Mouse (Mus musculus): Measurements from ENCODE around the gene Dis3l2. TPM values are rescaled to one million over a fixed set of nuclear protein-coding genes. Genes with fewer than 3 reads are reported as not detected.

The Dis3l2 gene
- total and polyA plus RNA-seq, 3 experiments = 12.4 to 17.4 (median 16.5) TPM

DNA sequence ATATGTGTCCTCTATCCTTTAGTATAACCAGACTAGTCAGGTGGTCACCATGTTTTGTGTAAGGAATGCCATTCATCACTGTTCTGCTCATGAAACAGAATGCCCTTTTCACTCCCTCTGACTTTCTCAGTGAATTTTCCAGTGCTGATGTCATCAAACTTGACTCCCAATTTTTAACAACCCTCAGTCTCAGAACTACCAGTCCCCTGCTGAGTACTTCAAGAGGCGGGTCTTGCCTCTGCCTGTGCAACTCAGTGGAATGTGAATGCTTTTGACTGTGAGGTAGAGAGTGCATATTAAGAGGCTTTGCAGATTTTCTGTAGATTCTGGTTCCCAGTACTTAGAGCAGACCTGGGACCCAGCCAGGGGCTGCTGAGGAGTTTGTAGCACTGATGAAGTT lies 327.0 kb downstream of the Dis3l2 start:
- Histone ChIP-seq H3K9ac (ENCODE audit: insufficient read depth, low read depth) (no peak overlapping the region), H3K36me3 (replicated peaks in 1 of 2; ENCODE audit: control insufficient read depth in 1 of 2, insufficient read depth in 1 of 2, low read length in 1 of 2) (peaks cover 0 to 10% of the 10 kb centered on the region in 2 experiments), H3K27me3 (replicated peaks) (no peaks in the 10 kb centered on the region), H3K9me3 (replicated peaks; ENCODE audit: low read length) (no peaks in the 10 kb centered on the region), H3K79me2 (replicated peaks; ENCODE audit: control insufficient read depth, extremely low read depth, insufficient read depth, poor library complexity, severe bottlenecking) (no peaks in the 10 kb centered on the region), H3K4me3 (replicated peaks in 1 of 3; ENCODE audit: low read depth in 2 of 3, low read length in 2 of 3, poor library complexity in 1 of 3) (no peak overlapping the region), H3K4me1 (ENCODE audit: control insufficient read depth in 1 of 2, insufficient read depth in 2 of 2) (peaks cover 2 to 20% of the 10 kb centered on the region in 2 experiments), H3K27ac (ENCODE audit: insufficient read depth, low read depth) (no peak overlapping the region), H3K4me2 (ENCODE audit: insufficient read depth, low read depth, poor library complexity, severe bottlenecking) (no peak overlapping the region)
- TF ChIP-seq SMC3 (IDR thresholded peaks at IDR 0.05; ENCODE audit: low read depth, low read length) (no peak), RAD21 (IDR thresholded peaks at IDR 0.05; ENCODE audit: low read depth, low read length) (no peak), ELF1 (IDR thresholded peaks at IDR 0.05; ENCODE audit: low read depth, low read length) (no peak), E2F4 (IDR thresholded peaks at IDR 0.05; ENCODE audit: insufficient replicate concordance, low read depth, low read length) (no peak), BHLHE40 (IDR thresholded peaks at IDR 0.05; ENCODE audit: low read depth, low read length) (no peak), SIN3A (IDR thresholded peaks at IDR 0.05; ENCODE audit: low read length) (no peak), TCF12 (IDR thresholded peaks at IDR 0.05; ENCODE audit: low read depth, low read length) (no peak), EP300 (IDR thresholded peaks at IDR 0.05; ENCODE audit: low read length) (no peak), CTCF (conservative IDR thresholded peaks at IDR 0.05 in 1 of 2, IDR thresholded peaks at IDR 0.05 in 1 of 2; ENCODE audit: low read depth in 2 of 2, low read length in 2 of 2) (no peak), USF2 (conservative IDR thresholded peaks at IDR 0.05; ENCODE audit: low read depth, low read length) (no peak), MAX (IDR thresholded peaks at IDR 0.05; ENCODE audit: low read length) (no peak), ETS1 (conservative IDR thresholded peaks at IDR 0.05; ENCODE audit: low read depth, low read length) (no peak), JUN (IDR thresholded peaks at IDR 0.05; ENCODE audit: insufficient read depth, low read depth, low read length) (no peak), KAT2A (IDR thresholded peaks at IDR 0.05; ENCODE audit: insufficient replicate concordance, low read length) (no peak), UBTF (IDR thresholded peaks at IDR 0.05; ENCODE audit: low read depth, low read length) (no peak), ZKSCAN1 (IDR thresholded peaks at IDR 0.05; ENCODE audit: borderline replicate concordance, low read depth, low read length) (no peak), USF1 (IDR thresholded peaks at IDR 0.05; ENCODE audit: low read depth, low read length) (no peak), MEF2A (IDR thresholded peaks at IDR 0.05; ENCODE audit: borderline replicate concordance, low read depth, low read length) (no peak)
- in situ Hi-C loops (cut with MboI; ENCODE audit: low pct_ligation_motif_present, low pct_unique_long_range_greater_than_20kb, low sequenced_read_pairs) = loop anchor here (25.0 kb wide), 1 partner anchor 593 kb away; the partner anchor contains the start of genes Nmur1 and Tex44
- no peak for DNase-seq (ENCODE audit: extremely low read depth)
- dilution Hi-C loops (cut with MboI; ENCODE audit: extremely low pct_ligation_motif_present, extremely low pct_unique_long_range_greater_than_20kb, low sequenced_read_pairs) = no loop called here

GRCm38 (mm10) chr1:87032466-87032865 lies 328.9 kb downstream of the Dis3l2 start:
- dilution Hi-C loops (cut with MboI; ENCODE audit: extremely low pct_ligation_motif_present, extremely low pct_unique_long_range_greater_than_20kb, low sequenced_read_pairs) = no loop called here

More at GRCm38 (mm10) chr1:87032466-87032865, 328.9 kb downstream of the Dis3l2 start:
- Histone ChIP-seq H3K27ac (ENCODE audit: insufficient read depth, low read depth) (no peak overlapping the region), H3K9ac (ENCODE audit: insufficient read depth, low read depth) (no peak overlapping the region), H3K79me2 (replicated peaks; ENCODE audit: control insufficient read depth, extremely low read depth, insufficient read depth, poor library complexity, severe bottlenecking) (no peaks in the 10 kb centered on the region), H3K9me3 (replicated peaks; ENCODE audit: low read length) (no peaks in the 10 kb centered on the region), H3K36me3 (replicated peaks in 1 of 2; ENCODE audit: control insufficient read depth in 1 of 2, insufficient read depth in 1 of 2, low read length in 1 of 2) (peaks cover 0 to 8% of the 10 kb centered on the region in 2 experiments), H3K4me1 (ENCODE audit: control insufficient read depth in 1 of 2, insufficient read depth in 2 of 2) (peaks cover 4 to 38% of the 10 kb centered on the region in 2 experiments), H3K27me3 (replicated peaks) (no peaks in the 10 kb centered on the region), H3K4me2 (ENCODE audit: insufficient read depth, low read depth, poor library complexity, severe bottlenecking) (no peak overlapping the region), H3K4me3 (replicated peaks in 1 of 3; ENCODE audit: low read depth in 2 of 3, low read length in 2 of 3, poor library complexity in 1 of 3) (no peak overlapping the region)
- TF ChIP-seq EP300 (IDR thresholded peaks at IDR 0.05; ENCODE audit: low read length) (no peak), ETS1 (conservative IDR thresholded peaks at IDR 0.05; ENCODE audit: low read depth, low read length) (no peak), SIN3A (IDR thresholded peaks at IDR 0.05; ENCODE audit: low read length) (no peak), MAFK (IDR thresholded peaks at IDR 0.05; ENCODE audit: insufficient replicate concordance, low read length) (no peak), CTCF (conservative IDR thresholded peaks at IDR 0.05 in 1 of 2, IDR thresholded peaks at IDR 0.05 in 1 of 2; ENCODE audit: low read depth in 2 of 2, low read length in 2 of 2) (no peak), POLR2A (IDR thresholded peaks at IDR 0.05; ENCODE audit: low read depth, low read length) (no peak), BHLHE40 (IDR thresholded peaks at IDR 0.05; ENCODE audit: low read depth, low read length) (no peak), POLR2AphosphoS2 (IDR thresholded peaks at IDR 0.05; ENCODE audit: low read depth, low read length) (no peak), ZNF384 (IDR thresholded peaks at IDR 0.05; ENCODE audit: low read depth, low read length) (no peak), UBTF (IDR thresholded peaks at IDR 0.05; ENCODE audit: low read depth, low read length) (no peak), JUN (IDR thresholded peaks at IDR 0.05; ENCODE audit: insufficient read depth, low read depth, low read length) (no peak), HCFC1 (IDR thresholded peaks at IDR 0.05; ENCODE audit: low read depth, low read length) (no peak), CHD2 (IDR thresholded peaks at IDR 0.05; ENCODE audit: low read length) (no peak), CHD1 (IDR thresholded peaks at IDR 0.05; ENCODE audit: low read depth, low read length) (no peak)
- in situ Hi-C loops (cut with MboI; ENCODE audit: low pct_ligation_motif_present, low pct_unique_long_range_greater_than_20kb, low sequenced_read_pairs) = loop anchor here (25.0 kb wide), 1 partner anchor 595 kb away; the partner anchor contains the start of genes Nmur1 and Tex44
- no peak for DNase-seq (ENCODE audit: extremely low read depth)

All from CH12.LX (cell line).